Mouse (Mus musculus) liver, embryonic 11.5 days (tissue): ENCODE data around the gene Map2k7. TPM values are rescaled to one million over a fixed set of nuclear protein-coding genes. Genes with fewer than 3 reads are reported as not detected.

Experiments used
- ATAC-seq: fragments of 200-750 bp; cut with Nextera tagmentation; replicated peaks from 2 replicates; pipeline ENCODE4 v1.8.0; 2017; ENCODE audit warnings: moderate number of reproducible peaks, mild to moderate bottlenecking, moderate TSS enrichment, moderate library complexity; ENCODE audit not compliant: low FRiP score
- DNase-seq: peaks from one replicate; pipeline ENCODE4 v3.0.0-alpha.2; 2017; ENCODE audit warnings: low spot score
- H3K27ac ChIP-seq: fragments of 300-500 bp; sonication (generic); 2 replicates; pipeline ENCODE4 v1.5.1; 2014; ENCODE audit warnings: mild to moderate bottlenecking, low read depth, low read length, control low read depth
- H3K27me3 ChIP-seq: fragments of 300-500 bp; sonication (generic); replicated peaks from 2 replicates; pipeline ENCODE4 v1.6.1; 2014; ENCODE audit warnings: low read length, mixed read lengths; ENCODE audit not compliant: control insufficient read depth, insufficient read depth
- H3K36me3 ChIP-seq: fragments of 300-500 bp; sonication (generic); 2 replicates; pipeline ENCODE4 v1.6.1; 2014; ENCODE audit warnings: mild to moderate bottlenecking, low read length, moderate library complexity, mixed read lengths; ENCODE audit not compliant: control insufficient read depth, insufficient read depth
- H3K4me1 ChIP-seq: fragments of 300-500 bp; sonication (generic); replicated peaks from 2 replicates; pipeline ENCODE4 v1.6.1; 2014; ENCODE audit warnings: low read length, mixed read lengths; ENCODE audit not compliant: control insufficient read depth, insufficient read depth
- H3K4me2 ChIP-seq: fragments of 300-500 bp; sonication (generic); 2 replicates; pipeline ENCODE4 v1.6.1; 2014; ENCODE audit warnings: mild to moderate bottlenecking, control low read depth, moderate library complexity
- H3K4me3 ChIP-seq: fragments of 300-500 bp; sonication (generic); 2 replicates; pipeline ENCODE4 v1.5.1; 2014; ENCODE audit warnings: low read depth, low read length, control low read depth
- H3K9ac ChIP-seq: fragments of 300-500 bp; sonication (generic); 2 replicates; pipeline ENCODE4 v1.6.1; 2014; ENCODE audit warnings: low read depth, low read length, control low read depth
- H3K9me3 ChIP-seq: fragments of 300-500 bp; sonication (generic); 2 replicates; pipeline ENCODE4 v1.6.1; 2016; ENCODE audit warnings: low read length, inconsistent platforms, mixed read lengths; ENCODE audit not compliant: control insufficient read depth
- WGBS: fragments of 180-500 bp; shearing (Covaris S2); extraction: QIAGEN DNeasy Blood & Tissue Kit; methylation state at CpG from one replicate; pipeline ENCODE4 v1.1.7; 2014; 5-methylcytosine and 5-hydroxymethylcytosine counted together
- polyA plus RNA-seq: library from polyadenylated mRNA; unstranded; fragments of >200 nt; fragmentation: Nextera tagmentation; extraction: Ambion mirVana; gene quantifications from 2 replicates; pipeline ENCODE4 v1.2.1, GENCODE M21; 2014

Map2k7 gene
- polyA plus RNA-seq, 1 experiment from 2014 or later, result 13.9 TPM

DNA sequence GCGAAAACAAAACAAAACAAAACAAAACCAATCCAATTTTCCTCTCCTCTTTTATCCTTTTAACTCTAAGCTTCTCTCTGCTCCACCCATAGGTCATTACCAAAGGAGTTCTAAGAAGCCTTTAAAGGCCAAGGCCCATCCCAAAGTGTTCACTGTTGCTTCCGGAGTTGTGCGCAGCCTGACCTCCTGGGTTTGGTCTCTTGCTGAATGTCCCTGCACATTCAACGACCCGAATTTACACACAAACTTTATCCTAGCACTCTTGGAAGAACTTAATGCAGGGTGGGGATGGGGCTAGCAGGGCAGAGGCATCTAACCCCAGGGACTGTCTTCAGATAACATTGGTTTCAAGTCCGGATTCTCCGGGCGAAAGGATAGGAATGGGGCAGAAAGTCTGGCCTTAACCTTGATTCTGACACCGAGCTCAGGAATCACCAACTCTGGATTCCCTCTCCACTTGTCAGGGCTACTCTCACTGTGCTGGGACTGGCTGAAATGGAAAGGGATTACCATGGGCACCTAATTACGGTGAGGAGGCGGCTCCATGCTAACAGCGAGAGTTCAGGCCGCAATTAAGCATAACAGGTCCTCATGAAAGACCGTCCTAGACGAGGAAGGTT lies 616 bp upstream of the Map2k7 start:
- H3K4me1 ChIP-seq, result peaks cover 15% of the 10 kb centered on the region
- H3K4me3 ChIP-seq, result peak overlapping the region; percentile 69
- H3K4me2 ChIP-seq, result peak overlapping the region; percentile 80
- H3K9ac ChIP-seq, result peak overlapping the region; percentile 90
- no peaks in the 10 kb centered on the region for H3K9me3 ChIP-seq
- H3K27ac ChIP-seq, result peak overlapping the region; percentile 95
- WGBS, result 19% methylated on average over 15 of the region's 15 CpGs
- peak; percentile 74 for DNase-seq
- H3K27me3 ChIP-seq, result no peaks in the 10 kb centered on the region
- H3K36me3 ChIP-seq, result peaks cover 2% of the 10 kb centered on the region; the same call in 1 of the 2 replicates
- ATAC-seq, result no peak

DNA sequence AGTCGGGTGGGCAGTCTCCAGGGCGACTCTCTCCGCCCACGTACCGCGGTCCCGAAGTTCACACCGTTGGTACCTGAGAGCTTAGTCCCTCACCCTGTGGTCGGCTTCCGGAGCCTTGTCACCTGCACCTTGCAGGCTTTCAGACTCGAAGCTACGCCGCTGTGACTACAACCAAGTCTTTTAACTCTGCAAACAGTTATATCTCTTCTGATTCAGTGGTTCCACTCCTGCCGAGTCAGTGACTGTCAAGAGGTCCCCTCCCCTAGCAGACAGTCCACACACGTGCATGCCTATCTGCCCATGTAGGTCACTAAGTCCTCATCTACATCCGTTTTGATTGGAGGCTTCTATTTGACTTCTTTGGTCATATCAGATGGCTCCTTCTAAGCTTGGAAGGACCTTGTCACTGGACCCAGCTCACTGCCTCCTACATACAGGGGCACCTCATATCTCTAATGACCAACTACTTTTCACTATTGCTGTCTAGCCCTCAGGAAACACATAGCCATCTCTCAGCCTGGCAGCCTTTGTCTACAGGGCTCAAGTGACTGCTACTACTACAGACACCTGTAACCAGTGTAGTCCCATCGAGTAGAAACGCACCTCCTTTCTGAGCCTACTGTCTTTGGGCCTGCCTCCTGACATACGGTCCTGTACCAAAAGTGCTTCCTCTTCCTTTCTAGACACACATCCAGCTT lies 802 bp downstream of the Map2k7 start:
- H3K9ac ChIP-seq, result peak overlapping the region; percentile 61
- ATAC-seq (peak; percentile 33), DNase-seq (no peak)
- H3K4me2 ChIP-seq, result peak overlapping the region; percentile 80
- H3K27me3 ChIP-seq, result no peaks in the 10 kb centered on the region
- H3K4me1 ChIP-seq, result peaks cover 15% of the 10 kb centered on the region
- H3K4me3 ChIP-seq, result peak overlapping the region; percentile 69
- peak overlapping the region; percentile 95 for H3K27ac ChIP-seq
- no peaks in the 10 kb centered on the region for H3K9me3 ChIP-seq
- 11% methylated on average over 19 of the region's 19 CpGs for WGBS
- H3K36me3 ChIP-seq, result peaks cover 13% of the 10 kb centered on the region

DNA sequence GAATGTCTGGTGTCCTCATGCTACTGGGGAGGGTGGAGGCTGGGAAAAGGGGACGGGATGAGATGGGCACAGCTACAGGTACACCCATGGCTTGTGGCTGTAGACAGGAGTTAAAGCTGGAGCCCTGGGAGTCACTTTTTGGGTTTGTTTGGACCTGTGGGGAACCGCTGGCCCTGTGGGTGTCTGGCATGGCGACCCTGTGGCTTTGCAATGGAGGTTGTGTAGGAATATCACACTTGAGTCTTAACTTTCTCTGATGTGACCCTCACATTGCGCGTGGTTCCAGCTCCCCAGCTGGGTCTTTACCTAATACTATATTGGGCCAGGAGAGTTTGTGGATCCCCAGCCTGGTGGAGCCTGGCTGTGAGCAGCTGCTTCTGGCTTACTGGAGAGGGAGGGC lies 6.5 kb downstream of the Map2k7 start:
- H3K4me3 ChIP-seq, result no peak overlapping the region
- no peaks in the 10 kb centered on the region for H3K27me3 ChIP-seq
- 91% methylated on average over 5 of the region's 5 CpGs for WGBS
- H3K4me1 ChIP-seq, result peaks cover 23% of the 10 kb centered on the region
- H3K9ac ChIP-seq, result no peak overlapping the region
- H3K4me2 ChIP-seq, result no peak overlapping the region
- DNase-seq, result no peak
- H3K36me3 ChIP-seq, result peaks cover 40% of the 10 kb centered on the region
- no peak overlapping the region for H3K27ac ChIP-seq
- no peak for ATAC-seq
- no peaks in the 10 kb centered on the region for H3K9me3 ChIP-seq

DNA sequence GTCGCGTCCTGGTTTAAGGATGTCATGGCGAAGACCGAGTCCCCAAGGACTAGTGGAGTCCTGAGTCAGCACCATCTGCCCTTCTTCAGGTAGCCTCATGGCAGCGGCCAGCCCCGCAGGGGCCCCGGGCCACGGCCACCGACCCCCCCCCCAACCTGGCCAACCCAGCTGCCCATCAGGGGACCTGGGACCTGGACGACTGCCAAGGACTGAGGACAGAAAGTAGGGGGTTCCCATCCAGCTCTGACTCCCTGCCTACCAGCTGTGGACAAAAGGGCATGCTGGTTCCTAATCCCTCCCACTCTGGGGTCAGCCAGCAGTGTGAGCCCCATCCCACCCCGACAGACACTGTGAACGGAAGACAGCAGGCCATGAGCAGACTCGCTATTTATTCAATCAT lies 7.2 kb downstream of the Map2k7 start:
- Histone ChIP-seq H3K9ac (no peak overlapping the region), H3K4me2 (no peak overlapping the region), H3K36me3 (peaks cover 40% of the 10 kb centered on the region), H3K27ac (no peak overlapping the region), H3K4me1 (peaks cover 21% of the 10 kb centered on the region), H3K4me3 (no peak overlapping the region), H3K27me3 (no peaks in the 10 kb centered on the region), H3K9me3 (no peaks in the 10 kb centered on the region)
- no peak for ATAC-seq
- DNase-seq, result no peak
- WGBS, result 87% methylated on average over 13 of the region's 13 CpGs

DNA sequence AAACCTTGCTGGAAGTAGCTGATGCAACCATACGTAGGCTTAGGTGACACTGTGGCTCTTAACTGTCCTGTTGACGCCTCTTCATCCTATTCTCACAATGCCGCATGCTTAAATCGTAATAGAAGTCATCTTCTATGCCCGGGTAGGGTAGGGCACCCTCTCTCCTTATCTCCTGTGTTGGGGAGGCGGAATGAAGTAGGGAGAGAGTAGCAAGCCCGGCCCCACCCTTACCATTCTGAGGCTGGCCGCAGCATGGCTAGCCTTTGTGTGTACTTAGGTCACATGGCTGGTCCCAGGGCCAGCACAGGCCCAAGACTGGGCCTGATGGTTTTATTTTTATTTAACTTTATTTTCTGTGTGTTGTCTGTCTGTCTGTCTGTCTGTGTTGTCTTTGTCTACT lies 8.7 kb downstream of the Map2k7 start:
- Histone ChIP-seq H3K4me1 (peaks cover 18% of the 10 kb centered on the region), H3K9me3 (no peaks in the 10 kb centered on the region)
- WGBS, result 82% methylated on average over 8 of the region's 8 CpGs

DNA sequence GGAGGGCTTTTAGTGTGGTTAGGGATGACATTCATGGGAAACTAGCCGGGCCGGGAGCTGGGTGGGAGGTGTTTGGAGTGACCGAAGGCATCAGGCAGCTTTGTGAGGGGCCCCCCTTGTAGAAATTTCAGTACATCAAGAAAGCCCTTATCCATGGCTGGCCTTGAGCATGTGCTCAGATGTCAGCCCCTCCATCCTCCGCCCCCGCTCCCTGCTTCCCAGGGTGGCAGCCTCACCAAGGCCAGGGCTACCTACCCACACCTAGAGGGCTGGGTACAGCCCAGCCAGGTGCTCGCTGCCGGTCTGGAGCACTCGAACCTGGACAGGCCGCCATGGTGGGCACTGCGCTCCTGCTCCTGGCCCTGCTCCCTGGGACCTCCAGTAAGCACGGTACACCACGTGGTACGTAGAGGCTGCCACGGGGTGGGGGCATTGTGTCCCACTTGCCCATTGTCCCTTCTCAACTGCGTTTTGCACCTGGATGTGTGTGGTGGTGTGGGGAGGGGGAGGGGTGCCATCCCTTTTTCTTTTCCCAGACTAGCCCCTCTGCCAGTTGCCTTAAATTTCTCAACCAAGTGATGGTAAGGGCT lies 9.5 kb downstream of the Map2k7 start, which contains the start of gene Tgfbr3l:
Tgfbr3l (plus strand) TSS at position 264 of the 590 bp plus-strand sequence.
- Histone ChIP-seq H3K9me3 (no peaks in the 10 kb centered on the region), H3K4me2 (no peak within 1 kb of the TSS), H3K36me3 (peaks cover 38% of the 10 kb centered on the region), H3K4me3 (no peak within 1 kb of the TSS), H3K27me3 (no peaks in the 10 kb centered on the region), H3K9ac (no peak within 1 kb of the TSS), H3K4me1 (peaks cover 20% of the 10 kb centered on the region), H3K27ac (no peak within 1 kb of the TSS)
- WGBS, result 78% methylated on average over 15 of the region's 15 CpGs
- no peak for ATAC-seq
- DNase-seq, result no peak

More for the DNA sequence above, 8.7 kb downstream of the Map2k7 start:
- Histone ChIP-seq H3K27me3 (no peaks in the 10 kb centered on the region), H3K36me3 (peaks cover 38% of the 10 kb centered on the region), H3K4me2 (no peak overlapping the region), H3K9ac (no peak overlapping the region), H3K4me3 (no peak overlapping the region), H3K27ac (no peak overlapping the region)
- DNase-seq, result no peak
- ATAC-seq, result no peak

DNA sequence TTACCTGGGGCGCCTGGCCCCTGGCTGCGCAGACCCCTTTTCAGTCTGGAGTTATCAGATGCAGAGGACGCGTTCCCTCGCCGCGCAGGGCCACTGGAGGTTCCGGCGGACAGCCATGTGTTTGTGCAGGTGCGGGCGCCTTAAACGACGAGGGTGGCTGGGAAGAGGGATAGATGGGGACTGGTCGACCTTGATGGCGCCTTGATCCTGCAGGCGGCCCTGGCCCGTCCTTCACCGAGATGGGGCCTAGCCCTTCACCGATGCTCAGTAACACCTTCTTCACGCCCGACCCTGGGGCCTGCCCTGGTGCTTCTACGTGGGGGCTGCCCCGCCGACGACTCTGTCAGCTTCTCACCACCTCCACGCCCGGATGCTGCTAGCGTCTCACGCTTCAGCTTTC lies 10.7 kb downstream of the Map2k7 start:
- Histone ChIP-seq H3K4me3 (no peak overlapping the region), H3K36me3 (peaks cover 28% of the 10 kb centered on the region), H3K27me3 (no peaks in the 10 kb centered on the region), H3K4me1 (peaks cover 27% of the 10 kb centered on the region), H3K9ac (no peak overlapping the region), H3K27ac (no peak overlapping the region), H3K4me2 (no peak overlapping the region), H3K9me3 (no peaks in the 10 kb centered on the region)
- 39% methylated on average over 29 of the region's 29 CpGs for WGBS
- no peak for ATAC-seq
- no peak for DNase-seq

DNA sequence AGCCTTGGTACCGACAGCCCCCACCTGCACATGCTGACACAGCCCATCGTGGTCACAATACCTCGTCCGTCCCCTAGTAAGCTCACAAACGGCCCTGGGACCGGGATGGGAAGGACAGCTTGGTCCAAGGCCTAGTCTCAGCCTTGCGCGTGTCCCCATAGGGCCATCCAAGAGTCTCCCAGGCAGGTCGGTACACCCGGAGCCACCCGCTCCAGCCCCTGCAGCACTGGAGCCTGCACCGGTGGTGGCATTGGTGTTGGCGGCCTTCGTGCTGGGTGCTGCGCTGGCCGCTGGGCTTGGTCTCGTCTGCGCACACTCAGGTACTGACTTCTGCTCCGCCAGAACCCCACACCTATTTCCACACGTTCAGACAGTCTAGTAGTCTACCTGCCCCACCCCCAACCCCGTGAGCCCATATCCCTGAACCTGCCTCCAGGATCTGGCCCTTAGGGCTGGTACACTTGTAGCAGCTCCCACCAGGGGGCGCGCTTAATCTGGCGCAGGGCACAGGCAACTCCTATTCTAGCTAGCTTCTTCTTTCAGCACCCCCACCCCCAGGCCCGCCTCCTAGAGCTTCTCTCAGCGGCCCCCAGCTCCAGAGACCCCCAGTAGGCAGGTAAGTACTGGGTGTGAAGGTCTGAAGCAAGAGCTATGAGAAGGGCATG lies 11.9 kb downstream of the Map2k7 start:
- WGBS, result 35% methylated on average over 26 of the region's 26 CpGs
- ATAC-seq (peak; percentile 40), DNase-seq (peak; percentile 84)
- no peak overlapping the region for H3K4me2 ChIP-seq
- H3K27ac ChIP-seq, result no peak overlapping the region
- H3K4me1 ChIP-seq, result peaks cover 28% of the 10 kb centered on the region
- H3K9me3 ChIP-seq, result no peaks in the 10 kb centered on the region
- H3K27me3 ChIP-seq, result no peaks in the 10 kb centered on the region
- H3K36me3 ChIP-seq, result peaks cover 18% of the 10 kb centered on the region
- no peak overlapping the region for H3K4me3 ChIP-seq
- no peak overlapping the region for H3K9ac ChIP-seq
